ENCODE assay signal across 9 mouse cellular contexts in genomic region chr13:73310183-73310929, GRCm38 (mm10). TPM values are rescaled to one million over a fixed set of nuclear protein-coding genes. Genes with fewer than 3 reads are reported as not detected.
DNase-seq lines count a peak whose midpoint lies in the region; ATAC-seq and TF ChIP-seq lines count a peak whose summit lies in the region.
"Had no signal": no experiment of that assay in that cellular context is flagged by ENCODE, and none has a peak within 500 bp of the region (broad histone marks: within the 10 kb centered on the region; RNA-seq: fewer than 3 reads in every experiment).

No protein-coding gene starts in this region.

- DNase-seq in lung, adult 2 months, result peak; percentile 31
- no peak for DNase-seq in lung, postnatal 25 days (ENCODE audit: low spot score)
- DNase-seq in NIH3T3 (ENCODE audit: low read depth), result peak; percentile 66
- DNase-seq in embryo, embryonic 9.5 days (ENCODE audit: extremely low spot score), result peak; percentile 64
- DNase-seq in heart, postnatal 36 days, result peak; percentile 49 to 61
- DNase-seq in layer of hippocampus, postnatal 25 days (ENCODE audit: extremely low spot score in 1 of 2, low spot score in 1 of 2), result peak; percentile 15 to 54
- no peak for DNase-seq in ovary, postnatal 14 days (ENCODE audit: low spot score)

- intact Hi-C loops in heart, postnatal 36 days (cut with DNase I), result loop anchor here (5.0 kb wide), 2 partner anchors 53 to 223 kb away; no protein-coding TSS in a partner anchor

- no peaks in the 10 kb centered on the region for H3K4me1 ChIP-seq in lung, adult 2 months (ENCODE audit: control insufficient read depth, insufficient read depth, low read length)

- WGBS in lung, adult 2 months, result 15% methylated on average over 8 of the region's 8 CpGs

- peak; percentile 61 for TF ChIP-seq CTCF in lung, adult 2 months (IDR thresholded peaks at IDR 0.05; ENCODE audit: insufficient read depth, low read length)

- 0 out of 2 replicates have a peak, but pooled peaks have one; percentile 10 for ATAC-seq in monocyte, adult 5-6 weeks (replicated peaks; ENCODE audit: insufficient number of reproducible peaks, low FRiP score, low TSS enrichment, poor library complexity, severe bottlenecking)

- no peak for TF ChIP-seq POLR2A in lung, adult 2 months (IDR thresholded peaks at IDR 0.05; ENCODE audit: borderline replicate concordance, extremely low read depth, low read depth, low read length)

- no peak overlapping the region for H3K4me3 ChIP-seq in lung, adult 2 months (replicated peaks; ENCODE audit: extremely low read depth, low read depth, low read length)

RNA-seq across cellular contexts. Expression of gene Mrpl36, which starts 18.0 kb away (rescaled TPM):
- polyA plus RNA-seq in lung, adult 2 months (2012; rRNA removed), result 79.2 and 81.6 TPM in 2 replicates
- 10 to 100 TPM; 50.3 to 54.0 TPM for total RNA-seq in heart, postnatal 36 days (2021)
- 10 to 100 TPM; 37.7 to 40.9 TPM for total RNA-seq in layer of hippocampus, postnatal 25 days (2021)
- total RNA-seq in monocyte, adult 5-6 weeks (2017), result 13.4 to 21.6 TPM (median 21.1 TPM) in 3 replicates

RNA-seq across cellular contexts. Expression of gene Ndufs6, which starts 18.0 kb away (rescaled TPM):
- 44.2 and 60.3 TPM in 2 replicates for polyA plus RNA-seq in lung, adult 2 months (2012; rRNA removed)
- 1,000 to 10,000 TPM; 1,205 to 1,240 TPM for total RNA-seq in heart, postnatal 36 days (2021)
- 100 to 1,000 TPM; 167 to 186 TPM for total RNA-seq in layer of hippocampus, postnatal 25 days (2021)
- total RNA-seq in monocyte, adult 5-6 weeks (2017), result 56.8 to 89.3 TPM (median 66.2 TPM) in 3 replicates

RNA-seq across cellular contexts. Expression of gene Irx4, which starts 50.1 kb away (rescaled TPM):
- not detected in 2 replicates for polyA plus RNA-seq in lung, adult 2 months (2012; rRNA removed)
- 10 to 100 TPM; 20.8 to 31.9 TPM for total RNA-seq in heart, postnatal 36 days (2021)
- not detected for total RNA-seq in layer of hippocampus, postnatal 25 days (2021)
- not detected in 3 replicates for total RNA-seq in monocyte, adult 5-6 weeks (2017)
- total RNA-seq: layer of hippocampus, adult 18-20 months had no signal

Comparison
In these comparisons a context has a peak if more than half of its experiments do, and no peak if none do; other contexts are left out.
1. DNase-seq: peak in lung, adult 2 months (single experiment), NIH3T3 (single experiment), embryo, embryonic 9.5 days (single experiment), heart, postnatal 36 days (2 of 2) and layer of hippocampus, postnatal 25 days (2 of 2); none in lung, postnatal 25 days (single experiment) and ovary, postnatal 14 days (single experiment).
2. RNA of gene Ndufs6, which starts 18.0 kb away (total RNA-seq): 1,205 to 1,240 TPM in heart, postnatal 36 days; 167 to 186 TPM in layer of hippocampus, postnatal 25 days and 56.8 to 89.3 TPM in monocyte, adult 5-6 weeks; every median in the first group is over 4 times any median in the second.
3. RNA of gene Irx4, which starts 50.1 kb away (total RNA-seq): 20.8 to 31.9 TPM in heart, postnatal 36 days; not detected in layer of hippocampus, postnatal 25 days and not detected in monocyte, adult 5-6 weeks; every median in the first group is over 10 times any median in the second.